Mouse (Mus musculus) left cerebral cortex, adult 18-20 months (tissue): ENCODE results near the gene Uchl1. TPM values are rescaled to one million over a fixed set of nuclear protein-coding genes. Genes with fewer than 3 reads are reported as not detected.
A peak's percentile ranks its signal among the peaks of the same experiment; 100 is the strongest.

Experiments used
- DNase-seq, 2 experiments: peaks; one replicate each; pipeline ENCODE4 v3.0.0; 2021 to 2022; ENCODE audit warnings: low spot score in 2 of 2, mixed read lengths in 1 of 2
- total RNA-seq, 2 experiments: library from RNA; stranded (reverse); gene quantifications; 2 replicates each; pipeline ENCODE4 v1.2.3; 2021

The Uchl1 gene
- total RNA-seq, 2 experiments from 2014 or later: 871 to 967 TPM

DNA sequence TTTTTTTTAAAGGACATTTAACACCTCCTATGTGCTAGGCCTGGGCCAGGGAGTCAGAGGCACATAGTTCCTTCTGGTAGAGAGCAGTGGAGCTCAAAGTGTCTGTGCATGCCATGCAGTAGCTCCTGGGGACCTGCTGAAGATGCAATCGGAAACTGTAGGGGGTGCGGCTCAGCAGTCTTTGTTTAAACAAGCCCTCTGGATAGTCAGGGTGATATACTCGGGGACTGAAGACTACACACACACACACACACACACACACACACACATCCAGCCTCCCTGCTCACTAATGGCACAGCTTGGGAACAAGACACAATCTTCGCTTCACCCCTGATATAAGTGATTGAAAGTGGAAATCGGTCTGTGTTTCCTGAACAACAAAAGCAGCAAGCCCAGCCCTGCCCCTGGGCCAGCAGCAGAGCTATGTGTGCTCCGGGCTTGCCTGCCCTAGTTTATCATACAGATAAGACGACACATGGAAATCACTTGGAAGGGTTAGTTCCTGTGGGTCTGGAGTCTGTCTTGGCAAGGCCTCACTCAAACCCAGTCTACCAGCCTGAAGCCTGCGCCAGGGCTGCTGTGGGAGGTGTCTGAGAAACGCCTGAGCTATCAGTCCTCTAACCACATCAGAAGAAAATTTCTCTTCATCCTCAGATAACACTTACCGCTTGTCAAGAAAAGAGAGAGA lies 27.6 kb downstream of the Uchl1 start:
- no peak for DNase-seq

DNA sequence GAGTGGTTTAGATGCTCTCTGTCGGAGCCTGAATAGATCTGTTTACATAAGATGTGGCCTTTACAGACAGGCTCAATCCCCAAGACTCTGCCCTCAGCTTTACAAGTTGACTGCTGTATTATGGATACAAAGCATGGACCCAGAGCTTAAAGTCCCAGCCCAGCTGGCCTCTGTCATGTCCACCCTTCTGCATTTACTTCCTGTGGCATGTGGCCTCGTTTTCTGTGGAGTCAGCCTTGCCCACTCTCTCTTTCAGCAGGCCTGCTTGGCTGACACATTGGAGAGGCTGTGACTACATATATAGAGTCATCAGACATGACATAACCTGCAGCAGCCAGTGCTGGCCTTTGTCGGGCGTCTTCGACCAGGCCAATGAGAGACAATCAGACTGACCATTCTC lies 32.0 kb downstream of the Uchl1 start:
- DNase-seq: no peak

DNA sequence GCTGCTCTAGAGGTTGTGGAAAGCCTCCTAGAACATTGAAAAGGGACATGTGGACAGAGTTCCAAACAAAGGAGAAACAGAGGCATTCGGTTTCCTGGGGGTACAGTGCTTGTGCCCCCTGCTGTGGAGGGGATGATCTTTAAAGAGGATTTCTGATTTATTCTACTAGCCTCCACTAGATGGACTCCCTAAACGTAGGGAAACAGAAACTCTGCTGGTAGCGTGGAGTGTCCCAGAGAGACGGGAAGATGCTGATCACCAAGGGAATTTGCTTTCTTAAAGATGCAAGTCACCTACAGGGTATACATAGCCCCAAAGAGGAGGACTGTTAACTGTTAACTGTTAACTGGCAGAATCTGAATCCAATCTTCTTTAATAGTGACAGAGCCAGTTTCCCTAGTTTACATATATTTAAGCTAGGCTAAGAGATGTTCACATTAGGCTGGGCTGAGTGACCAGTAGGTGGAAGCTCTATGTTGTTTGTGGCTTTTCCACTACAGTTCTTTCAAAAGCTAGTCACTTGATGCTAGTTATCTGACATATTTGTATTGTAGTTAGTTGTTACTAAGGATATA lies 34.6 kb downstream of the Uchl1 start:
- DNase-seq: no peak

DNA sequence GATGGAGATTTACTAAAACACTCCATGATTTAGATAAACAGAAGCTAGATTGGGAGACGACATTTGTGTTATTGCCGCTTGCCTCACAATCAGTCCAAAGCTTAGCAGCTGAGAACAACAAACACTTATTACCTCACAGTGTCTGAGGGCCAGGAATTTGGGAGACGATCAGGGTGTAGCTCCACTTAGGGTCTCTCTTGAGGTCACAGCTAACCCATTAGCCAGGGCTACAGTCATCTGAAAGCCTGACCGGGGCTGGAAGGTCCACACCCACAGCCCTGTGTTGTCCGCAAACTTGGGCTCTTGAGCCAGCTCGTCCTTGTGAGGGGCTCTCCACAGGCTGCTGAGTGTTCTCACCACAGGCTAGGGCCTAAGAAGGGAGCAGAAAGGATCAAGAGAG lies 36.9 kb downstream of the Uchl1 start:
- no peak for DNase-seq

DNA sequence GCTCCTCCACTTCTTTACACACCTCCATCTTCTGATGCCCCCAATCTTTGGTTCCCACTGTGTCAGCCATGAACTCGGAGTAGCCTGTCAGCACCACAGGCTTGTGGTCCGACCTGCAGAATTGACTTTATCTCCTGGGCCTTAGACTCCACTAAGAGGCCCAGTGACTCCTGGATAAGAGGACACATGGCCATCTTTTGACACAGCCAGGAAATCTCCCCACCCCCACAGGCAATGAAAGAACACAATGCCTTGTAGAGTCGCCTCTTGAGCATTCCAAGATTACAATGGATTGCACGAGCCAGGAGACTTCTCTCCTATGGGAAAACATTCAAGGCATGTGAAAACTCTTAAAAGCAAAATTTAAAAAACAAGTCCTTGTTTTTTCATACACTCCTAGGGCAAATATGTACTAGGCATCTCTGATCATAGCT lies 39.6 kb downstream of the Uchl1 start:
- DNase-seq: no peak

DNA sequence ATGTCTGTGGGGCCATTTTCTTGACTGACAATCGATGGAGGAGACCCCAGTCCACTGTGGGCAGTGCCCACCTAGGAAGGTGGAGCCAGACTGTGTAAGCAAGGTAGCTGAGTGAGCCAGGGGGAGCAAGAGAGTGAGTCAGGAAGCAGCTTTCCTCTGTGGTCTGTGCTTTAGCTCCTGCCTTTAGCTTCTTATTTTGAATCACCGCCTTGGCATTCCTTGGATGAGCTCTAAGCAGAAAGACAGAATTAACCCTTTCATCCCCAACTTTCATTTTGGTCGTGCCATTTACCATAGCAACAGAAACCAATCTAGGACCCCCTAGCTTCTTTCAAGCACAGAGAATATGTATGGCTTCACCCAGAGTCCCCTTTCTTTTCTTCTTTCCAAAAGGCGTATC lies 42.0 kb downstream of the Uchl1 start:
- DNase-seq: no peak

DNA sequence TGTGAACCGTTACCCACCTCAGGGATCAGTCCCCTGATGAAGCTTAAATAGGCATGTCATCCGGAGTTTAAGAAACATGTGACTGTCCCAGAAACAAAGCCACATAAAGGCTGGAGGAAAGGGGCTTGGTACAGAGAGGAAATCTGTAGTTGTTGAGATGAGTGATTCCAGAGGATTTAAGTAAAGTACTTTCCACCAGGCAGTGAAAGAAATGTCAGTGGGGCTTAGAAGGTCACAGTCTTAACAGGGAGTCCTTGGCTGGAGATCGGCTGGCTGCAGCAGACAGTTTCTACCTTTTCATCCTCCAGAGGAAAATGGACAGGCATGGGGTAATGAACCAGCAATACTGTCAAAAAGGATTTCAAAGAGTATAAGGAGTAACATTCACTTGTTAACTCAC lies 42.5 kb downstream of the Uchl1 start:
- no peak for DNase-seq

DNA sequence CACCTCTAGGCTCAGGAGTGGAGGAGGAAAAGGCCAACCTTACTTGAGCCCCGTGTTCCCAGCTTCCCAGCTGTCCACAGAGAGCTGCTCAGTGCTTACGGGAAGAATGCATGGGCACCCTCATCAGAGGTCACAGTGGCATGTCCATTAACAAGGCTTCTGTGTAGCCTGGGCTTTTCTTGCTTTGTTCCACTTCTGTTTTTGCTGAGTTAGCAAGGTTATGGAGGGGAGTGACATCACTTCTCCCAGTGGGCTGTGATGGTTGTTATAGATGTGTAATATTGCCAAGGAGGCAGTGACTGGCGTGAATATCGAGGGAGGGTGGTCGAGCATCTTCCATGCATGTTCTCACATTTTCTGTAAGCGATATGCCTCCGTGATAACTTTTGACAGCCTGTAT lies 43.0 kb downstream of the Uchl1 start:
- DNase-seq: no peak

DNA sequence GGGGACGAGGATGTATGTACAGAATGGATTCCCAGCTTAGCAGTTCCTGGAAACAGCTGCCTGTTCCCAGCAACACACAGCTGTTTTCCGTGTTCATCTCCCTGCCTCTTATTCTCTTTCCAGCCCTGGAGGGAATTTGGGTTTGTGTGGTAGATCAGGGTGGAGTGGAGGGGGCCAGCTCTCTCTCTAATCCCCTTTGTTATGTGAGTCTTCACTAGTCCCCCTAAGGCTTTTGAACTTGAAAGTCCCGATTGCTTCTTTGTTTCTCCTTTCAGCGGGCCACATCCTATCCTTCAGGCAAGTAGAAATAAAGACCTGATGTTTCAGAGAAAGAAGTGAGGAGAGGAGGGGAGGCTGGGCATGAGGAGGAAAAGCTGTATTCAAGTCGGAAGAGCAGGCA lies 45.0 kb downstream of the Uchl1 start:
- no peak for DNase-seq

DNA sequence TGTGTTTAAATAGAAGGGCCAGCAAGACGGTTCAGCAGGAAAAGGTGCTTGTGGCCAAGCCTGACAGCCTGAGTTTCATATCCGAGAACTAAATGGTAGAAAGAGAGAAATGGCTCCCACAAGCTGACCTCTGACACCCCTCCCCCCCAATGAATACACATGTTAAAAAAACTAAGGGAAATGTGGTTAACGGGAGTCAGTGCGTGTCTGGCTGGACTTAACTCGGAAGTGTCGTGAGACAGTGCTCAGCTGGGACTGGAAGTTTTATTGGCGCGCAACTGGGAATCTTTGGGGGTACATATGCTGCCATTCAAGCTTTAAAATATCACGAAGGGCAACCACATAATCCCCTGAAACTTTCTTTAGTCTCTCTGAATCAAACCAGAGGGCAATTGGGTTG lies 46.7 kb downstream of the Uchl1 start:
- DNase-seq: no peak

DNA sequence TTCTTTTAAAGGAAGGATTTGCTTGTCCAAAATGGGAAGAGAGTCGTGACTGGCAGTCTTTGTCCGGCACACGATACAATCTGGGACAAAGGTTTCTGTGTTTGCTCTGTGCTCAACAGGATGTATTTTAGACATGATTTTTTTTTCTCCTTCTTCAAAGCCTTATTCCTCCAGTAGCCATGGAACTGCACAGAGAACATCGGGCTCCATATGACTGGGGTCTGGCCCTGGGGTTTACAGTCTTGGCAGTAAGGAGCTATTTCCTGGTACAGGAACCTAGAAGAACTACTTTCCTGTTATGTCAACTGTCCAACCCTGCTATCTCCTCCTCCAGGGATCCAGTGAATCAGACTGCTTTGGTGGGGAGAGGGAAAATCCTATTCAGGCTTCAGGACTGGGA lies 47.1 kb downstream of the Uchl1 start:
- no peak for DNase-seq

DNA sequence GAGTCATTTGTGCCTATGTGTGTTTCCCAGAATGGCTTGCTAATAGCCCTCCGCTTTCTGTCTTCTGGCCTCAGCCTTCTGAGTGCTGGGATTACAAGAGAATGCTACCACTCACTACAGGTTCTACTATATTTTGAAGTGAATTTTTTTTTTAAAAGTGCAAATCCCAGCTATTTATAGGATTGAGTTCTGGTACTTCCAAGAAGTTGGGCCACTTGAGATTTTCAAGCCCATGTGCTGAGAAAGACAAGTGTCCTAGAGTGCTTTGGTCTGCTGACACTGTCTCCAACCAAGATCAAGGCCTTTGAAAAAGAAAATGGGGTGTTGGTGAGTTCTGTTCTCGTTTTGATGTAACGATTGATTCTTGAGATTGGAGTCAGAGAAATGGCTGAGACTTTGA lies 47.7 kb downstream of the Uchl1 start:
- no peak for DNase-seq

DNA sequence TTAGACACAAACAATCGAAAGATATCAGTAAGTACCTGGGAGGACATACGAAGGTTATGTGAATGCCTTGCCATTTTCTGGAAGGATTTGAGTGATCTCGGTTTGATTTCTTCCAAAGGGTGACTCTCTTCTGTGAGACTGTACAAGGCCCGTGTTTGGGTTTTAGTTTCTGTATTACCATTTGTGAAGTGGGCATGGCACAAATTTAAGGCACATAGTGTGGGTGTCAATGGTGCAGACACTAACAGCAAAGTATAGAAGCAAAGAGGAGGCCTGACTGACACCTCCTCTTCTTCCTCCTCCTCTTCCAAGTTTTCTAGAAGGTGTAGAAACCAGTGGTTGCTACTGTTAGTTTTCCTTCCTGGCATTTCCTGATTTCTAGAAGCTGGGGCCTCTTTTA lies 53.4 kb downstream of the Uchl1 start:
- DNase-seq: no peak

DNA sequence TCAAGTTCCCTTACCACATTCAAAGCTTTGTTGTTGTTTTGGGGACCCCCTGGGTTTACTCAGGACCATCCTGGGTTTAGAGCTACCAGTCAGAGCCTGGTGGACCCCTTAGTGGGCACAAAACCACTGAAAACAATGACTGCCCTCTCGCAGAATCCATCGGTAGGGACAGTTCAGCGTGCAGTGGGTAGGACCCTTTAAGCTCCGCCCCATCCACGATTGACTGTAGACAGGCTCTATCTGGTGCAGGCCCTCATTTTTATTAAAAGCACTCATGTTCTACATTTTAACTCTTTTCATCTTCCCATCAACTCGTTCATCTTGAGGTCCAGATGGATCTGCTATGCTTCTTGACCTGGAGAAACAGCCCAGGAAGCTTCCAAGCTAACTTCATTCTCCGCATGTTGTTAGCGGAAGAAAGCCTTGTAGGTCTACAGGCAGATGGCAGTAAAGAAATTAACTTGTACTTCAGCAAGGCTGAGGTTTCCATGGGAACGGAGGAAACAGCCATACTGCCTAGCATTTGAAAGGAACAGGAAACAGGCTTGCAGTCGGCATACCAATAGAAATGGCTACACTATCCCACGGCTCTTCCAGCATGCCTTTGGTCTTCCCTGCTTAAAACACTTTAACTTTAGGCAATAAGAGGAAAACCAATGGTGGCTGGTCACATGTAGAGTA lies 54.9 kb downstream of the Uchl1 start:
- DNase-seq: peak; percentile 50 to 65

DNA sequence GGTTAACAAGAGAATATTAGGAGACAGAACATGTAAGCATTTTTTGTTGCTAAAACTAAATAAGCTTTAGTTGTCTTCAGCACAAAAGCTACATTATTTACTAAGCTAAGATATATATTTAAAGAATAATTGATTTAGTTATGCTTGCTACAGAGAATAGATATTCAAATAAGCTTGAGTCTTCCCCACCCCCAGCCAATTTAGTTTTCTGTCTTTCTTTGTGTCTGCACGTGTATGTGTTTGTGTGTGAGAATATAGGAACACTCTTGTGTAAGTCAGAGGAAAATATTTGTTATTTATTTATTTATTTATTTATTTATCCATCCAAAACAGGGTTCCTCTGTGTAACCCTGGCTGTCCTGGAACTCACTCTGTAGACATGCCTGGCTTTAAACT lies 55.4 kb downstream of the Uchl1 start:
- DNase-seq: no peak

DNA sequence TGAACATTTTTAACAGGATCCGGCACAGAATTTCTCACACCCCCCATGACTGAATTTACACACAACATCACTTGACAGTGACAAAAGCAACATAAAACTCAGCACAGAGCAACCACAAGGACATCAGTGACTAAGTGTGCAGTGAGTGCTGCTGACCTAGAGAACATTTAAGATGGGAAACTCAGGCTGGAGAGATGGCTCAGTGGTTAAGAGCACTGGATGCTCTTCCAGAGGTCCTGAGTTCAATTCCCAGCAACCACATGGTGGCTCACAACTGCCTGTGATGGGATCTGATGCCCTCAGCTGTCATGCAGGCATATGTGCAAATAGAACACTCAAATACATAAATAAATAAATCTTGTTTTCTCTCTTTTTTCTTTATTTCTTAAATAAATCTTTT lies 57.7 kb downstream of the Uchl1 start:
- DNase-seq: no peak

Other genes with a start within 250 kb of the Uchl1 start
- gene Apbb2, start 57.3 kb upstream of the Uchl1 start, total RNA-seq: 10 to 100 TPM; 58.6 to 65.9 TPM
- 100 to 1,000 TPM; 120 to 123 TPM for gene Limch1, start 69.7 kb downstream of the Uchl1 start, total RNA-seq